Mouse (Mus musculus) Muller cell, postnatal 12 days (primary cell): Measurements from ENCODE around the gene Oma1.

Experiments
- DNase-seq: peaks from one replicate; pipeline ENCODE4 v3.0.0-alpha.2; 2015; ENCODE audit errors: inconsistent ontology term

Gene Oma1

GRCm38 (mm10) chr4:103313587-103314525 lies at the start of gene Oma1:
Gene Oma1, plus strand, starts transcription at chr4:103313812.
- DNase-seq, result peak; percentile 99

GRCm38 (mm10) chr4:103263812-103264396 lies 49.7 kb upstream of the Oma1 start:
- no peak for DNase-seq

GRCm38 (mm10) chr4:103265166-103265565 lies 48.4 kb upstream of the Oma1 start:
- peak; percentile 9 for DNase-seq

- DNase-seq, result no peak
Observed at GRCm38 (mm10) chr4:103269336-103269735, 44.3 kb upstream of the Oma1 start.

- DNase-seq, result no peak
Observed at GRCm38 (mm10) chr4:103273021-103273420, 40.6 kb upstream of the Oma1 start.

- no peak for DNase-seq
Observed at GRCm38 (mm10) chr4:103288342-103288741, 25.3 kb upstream of the Oma1 start.

- DNase-seq, result no peak
Observed at GRCm38 (mm10) chr4:103290763-103291162, 22.8 kb upstream of the Oma1 start, which contains the start of gene 4921539E11Rik. Gene 4921539E11Rik, minus strand, starts transcription at chr4:103290863.

- no peak for DNase-seq
Observed at GRCm38 (mm10) chr4:103299342-103299741, 14.3 kb upstream of the Oma1 start.

- DNase-seq, result no peak
Observed at GRCm38 (mm10) chr4:103303851-103304250, 9.8 kb upstream of the Oma1 start.

GRCm38 (mm10) chr4:103314526-103314910 lies 906 bp downstream of the Oma1 start:
- DNase-seq, result peak; percentile 17

- DNase-seq, result no peak
Observed at GRCm38 (mm10) chr4:103315861-103316260, 2.2 kb downstream of the Oma1 start.

- DNase-seq, result no peak
Observed at GRCm38 (mm10) chr4:103321461-103321860, 7.8 kb downstream of the Oma1 start.

GRCm38 (mm10) chr4:103324688-103325451 lies 11.3 kb downstream of the Oma1 start:
- no peak for DNase-seq

- DNase-seq, result no peak
Observed at GRCm38 (mm10) chr4:103326994-103327393, 13.4 kb downstream of the Oma1 start.

GRCm38 (mm10) chr4:103329348-103329747 lies 15.7 kb downstream of the Oma1 start:
- peak; percentile 35 for DNase-seq

GRCm38 (mm10) chr4:103335134-103335533 lies 21.5 kb downstream of the Oma1 start:
- no peak for DNase-seq

GRCm38 (mm10) chr4:103340726-103341125 lies 27.1 kb downstream of the Oma1 start:
- no peak for DNase-seq

GRCm38 (mm10) chr4:103341620-103342019 lies 28.0 kb downstream of the Oma1 start:
- no peak for DNase-seq

- peak; percentile 58 for DNase-seq
Observed at GRCm38 (mm10) chr4:103346058-103346457, 32.4 kb downstream of the Oma1 start.

GRCm38 (mm10) chr4:103346849-103347248 lies 33.2 kb downstream of the Oma1 start:
- DNase-seq, result peak; percentile 82

- no peak for DNase-seq
Observed at GRCm38 (mm10) chr4:103349219-103349618, 35.6 kb downstream of the Oma1 start.

- no peak for DNase-seq
Observed at GRCm38 (mm10) chr4:103352926-103353325, 39.3 kb downstream of the Oma1 start.
